Mouse (Mus musculus) limb, embryonic 15.5 days (tissue): ENCODE measurements at regions not wholly inside any gene's neighbourhood (a gene's known extent, or its start where the extent isn't known, plus 50 kb on each side); places are given as distances from the start of the nearest gene placed in this dataset.
A peak's percentile ranks its signal among the peaks of the same experiment; 100 is the strongest.

Source experiments
- ATAC-seq: fragments of 200-750 bp; cut with Nextera tagmentation; 2 replicates; pipeline ENCODE4 v1.8.0; 2017; ENCODE audit warnings: low read depth, moderate TSS enrichment; ENCODE audit not compliant: insufficient number of reproducible peaks, low FRiP score, low TSS enrichment
- H3K27ac ChIP-seq: fragments of 300-500 bp; sonication (generic); 2 replicates; pipeline ENCODE4 v1.5.1; 2015; ENCODE audit warnings: moderate library complexity, mild to moderate bottlenecking, inconsistent platforms
- H3K27me3 ChIP-seq: fragments of 300-500 bp; sonication (generic); 2 replicates; pipeline ENCODE4 v1.6.1; 2015; ENCODE audit warnings: inconsistent platforms
- H3K36me3 ChIP-seq: fragments of 300-500 bp; sonication (generic); 2 replicates; pipeline ENCODE4 v1.6.1; 2015; ENCODE audit warnings: inconsistent platforms
- H3K4me1 ChIP-seq: fragments of 300-500 bp; sonication (generic); 2 replicates; pipeline ENCODE4 v1.6.1; 2015; ENCODE audit warnings: inconsistent platforms
- H3K4me2 ChIP-seq: fragments of 300-500 bp; sonication (generic); 2 replicates; pipeline ENCODE4 v1.6.1; 2015; ENCODE audit warnings: mild to moderate bottlenecking, inconsistent platforms
- H3K4me3 ChIP-seq: fragments of 300-500 bp; sonication (generic); 2 replicates; pipeline ENCODE4 v1.5.1; 2015; ENCODE audit warnings: mild to moderate bottlenecking, inconsistent platforms
- H3K9ac ChIP-seq: fragments of 300-500 bp; sonication (generic); 2 replicates; pipeline ENCODE4 v1.6.1; 2015; ENCODE audit warnings: inconsistent platforms
- H3K9me3 ChIP-seq: fragments of 300-500 bp; sonication (generic); 2 replicates; pipeline ENCODE4 v1.6.1; 2016; ENCODE audit warnings: inconsistent platforms
- WGBS: fragments of 180-500 bp; shearing (Covaris S2); methylation state at CpG from one replicate; pipeline ENCODE4 v1.1.7; 2015; 5-methylcytosine and 5-hydroxymethylcytosine counted together

- no peak overlapping the region for H3K9ac ChIP-seq
- peaks cover 43% of the 10 kb centered on the region for H3K4me1 ChIP-seq
- H3K27ac ChIP-seq, result peak overlapping the region; percentile 12; the same call in 1 of the 2 replicates
- H3K4me3 ChIP-seq, result no peak overlapping the region
- 13% methylated on average over 12 of the region's 12 CpGs for WGBS
- no peaks in the 10 kb centered on the region for H3K36me3 ChIP-seq
- H3K27me3 ChIP-seq, result no peaks in the 10 kb centered on the region
- no peaks in the 10 kb centered on the region for H3K9me3 ChIP-seq
- peak; percentile 45 for ATAC-seq
- no peak overlapping the region for H3K4me2 ChIP-seq
These were observed 246.5 kb downstream of the Tle3 start for GRCm38 (mm10) chr9:61618510-61619249.

GRCm38 (mm10) chr9:61617979-61618378 is 245.8 kb downstream of the Tle3 start:
- H3K4me3 ChIP-seq, result no peak overlapping the region
- H3K27me3 ChIP-seq, result no peaks in the 10 kb centered on the region
- H3K27ac ChIP-seq, result peak overlapping the region; percentile 61; the same call in 1 of the 2 replicates
- H3K9me3 ChIP-seq, result no peaks in the 10 kb centered on the region
- no peak for ATAC-seq
- no peak overlapping the region for H3K9ac ChIP-seq
- no peak overlapping the region for H3K4me2 ChIP-seq
- H3K4me1 ChIP-seq, result peaks cover 41% of the 10 kb centered on the region
- 46% methylated on average over 8 of the region's 8 CpGs for WGBS
- no peaks in the 10 kb centered on the region for H3K36me3 ChIP-seq

DNA sequence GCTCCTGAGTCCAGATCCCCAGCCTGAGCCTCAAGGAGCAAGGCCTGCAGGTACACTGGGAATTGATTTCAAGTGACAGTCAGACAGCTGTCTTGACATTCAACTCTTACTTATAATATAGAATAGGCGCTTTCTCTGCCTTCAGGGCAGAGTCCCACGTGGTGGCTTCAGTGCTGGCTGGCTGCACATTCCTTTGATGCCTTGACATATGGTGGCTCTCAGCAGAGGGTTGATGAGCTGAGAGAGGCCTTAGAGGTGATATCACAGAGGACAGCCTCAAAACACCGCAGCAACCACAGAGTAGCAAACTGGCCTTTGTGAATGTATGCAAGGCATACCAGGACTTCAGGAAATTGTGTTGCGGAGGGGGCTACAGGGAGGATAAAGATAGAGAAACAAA is 243.4 kb downstream of the Tle3 start:
- peaks cover 12% of the 10 kb centered on the region for H3K27me3 ChIP-seq
- no peak overlapping the region for H3K4me3 ChIP-seq
- WGBS, result 44% methylated on average over 4 of the region's 4 CpGs
- H3K27ac ChIP-seq, result no peak overlapping the region
- ATAC-seq, result no peak
- H3K9me3 ChIP-seq, result no peaks in the 10 kb centered on the region
- H3K36me3 ChIP-seq, result no peaks in the 10 kb centered on the region
- no peak overlapping the region for H3K4me2 ChIP-seq
- peaks cover 27% of the 10 kb centered on the region for H3K4me1 ChIP-seq
- no peak overlapping the region for H3K9ac ChIP-seq

DNA sequence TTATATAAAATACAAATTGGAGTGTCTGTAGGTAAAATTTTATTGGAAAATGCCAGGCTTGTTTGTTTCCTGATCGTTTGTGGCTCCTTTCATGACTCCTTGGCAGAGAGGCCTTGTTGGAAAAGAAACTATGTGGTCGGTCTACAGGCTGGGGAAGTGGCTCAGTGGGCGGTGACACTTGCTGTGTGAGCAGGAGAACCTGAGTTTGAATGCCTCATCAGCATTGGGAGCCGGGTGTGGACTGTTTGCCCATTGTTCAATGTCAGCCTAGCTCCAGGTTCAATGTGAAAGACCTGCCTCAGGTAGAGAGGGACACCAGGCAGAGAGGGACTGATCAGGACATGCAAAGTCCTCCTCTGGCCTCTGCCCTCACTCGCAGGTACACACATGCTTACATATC is 235.4 kb downstream of the Tle3 start:
- no peak overlapping the region for H3K4me2 ChIP-seq
- H3K4me1 ChIP-seq, result peaks cover 26% of the 10 kb centered on the region
- no peak for ATAC-seq
- no peak overlapping the region for H3K4me3 ChIP-seq
- H3K27ac ChIP-seq, result no peak overlapping the region
- peaks cover 19% of the 10 kb centered on the region for H3K27me3 ChIP-seq
- 69% methylated on average over 5 of the region's 5 CpGs for WGBS
- H3K9ac ChIP-seq, result no peak overlapping the region
- no peaks in the 10 kb centered on the region for H3K9me3 ChIP-seq
- no peaks in the 10 kb centered on the region for H3K36me3 ChIP-seq

DNA sequence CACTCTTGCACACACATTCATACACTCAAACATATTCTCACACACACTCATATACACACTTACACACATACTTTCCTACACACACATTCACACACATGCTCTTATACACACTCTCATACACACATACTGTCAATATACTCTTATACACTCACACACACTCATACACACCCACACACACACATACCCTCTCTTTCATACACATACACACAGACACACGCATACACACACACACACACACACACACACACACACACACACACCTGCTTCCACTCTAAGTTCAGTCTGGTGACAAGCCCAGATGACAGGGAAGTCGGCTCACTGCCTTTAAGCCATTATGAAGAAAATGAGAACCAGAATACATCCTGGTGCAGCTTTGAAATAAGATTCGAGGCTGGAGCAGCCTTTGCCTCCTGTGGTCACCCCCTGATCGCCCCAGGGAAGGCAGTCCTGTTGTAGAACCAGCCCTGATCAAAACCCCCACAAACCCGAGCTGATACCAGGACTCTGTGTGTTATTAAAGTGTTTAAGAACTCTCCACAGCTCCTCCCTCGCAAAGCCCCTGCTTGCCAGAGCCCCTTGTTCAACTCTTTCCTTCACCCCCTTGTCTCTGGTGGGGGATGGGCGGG is 230.3 kb downstream of the Tle3 start:
- no peak overlapping the region for H3K9ac ChIP-seq
- H3K36me3 ChIP-seq, result no peaks in the 10 kb centered on the region
- H3K4me2 ChIP-seq, result no peak overlapping the region
- 0 out of 2 replicates have a peak, but pooled peaks cover 4% of the 10 kb centered on the region for H3K27me3 ChIP-seq
- no peaks in the 10 kb centered on the region for H3K9me3 ChIP-seq
- no peak for ATAC-seq
- WGBS, result 24% methylated on average over 7 of the region's 7 CpGs
- H3K4me3 ChIP-seq, result no peak overlapping the region
- peaks cover 27% of the 10 kb centered on the region for H3K4me1 ChIP-seq
- no peak overlapping the region for H3K27ac ChIP-seq

DNA sequence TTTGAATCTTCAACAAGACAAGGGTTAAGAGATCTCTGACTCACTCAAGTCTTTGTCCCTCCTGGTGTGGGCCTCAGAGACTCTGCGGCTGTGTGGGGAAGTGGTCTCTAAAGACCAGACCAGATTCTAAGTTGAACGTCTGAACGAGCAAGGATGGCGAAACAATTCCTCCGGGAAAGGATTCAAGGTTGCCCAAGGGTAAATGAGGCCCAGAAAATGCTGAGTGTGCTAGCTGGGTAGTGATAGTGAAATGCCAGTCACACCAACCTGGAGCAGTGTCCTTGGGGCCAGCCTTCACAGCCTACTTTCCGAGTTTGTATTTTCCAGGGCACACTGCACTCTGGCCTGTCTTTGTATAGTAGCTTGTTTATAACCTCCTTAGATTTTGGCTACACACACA is 229.7 kb downstream of the Tle3 start:
- Histone ChIP-seq H3K4me3 (no peak overlapping the region), H3K9ac (no peak overlapping the region), H3K36me3 (no peaks in the 10 kb centered on the region), H3K27me3 (0 out of 2 replicates have a peak, but pooled peaks cover 4% of the 10 kb centered on the region), H3K27ac (no peak overlapping the region), H3K9me3 (no peaks in the 10 kb centered on the region), H3K4me1 (peaks cover 32% of the 10 kb centered on the region), H3K4me2 (no peak overlapping the region)
- no peak for ATAC-seq
- 59% methylated on average over 6 of the region's 6 CpGs for WGBS

DNA sequence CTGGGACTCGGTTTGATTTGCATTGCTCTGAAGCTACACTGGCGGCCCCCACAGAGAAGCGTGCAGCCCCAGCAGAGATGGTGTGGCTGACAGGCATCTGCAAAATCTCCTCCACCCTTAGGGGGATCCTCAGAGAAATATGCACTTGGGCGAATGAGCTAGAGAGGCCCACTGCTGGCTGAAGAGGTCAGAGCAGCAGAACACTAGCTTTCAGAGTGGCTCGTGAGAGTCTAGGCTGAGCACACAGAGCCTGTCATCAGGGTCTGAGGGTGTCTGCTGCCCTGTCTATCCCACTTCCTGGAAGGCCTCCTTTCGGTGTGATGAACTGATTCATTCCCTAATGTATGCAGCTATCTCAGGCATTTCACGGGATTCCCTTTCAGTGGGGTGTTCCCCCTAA is 225.1 kb downstream of the Tle3 start:
- 24% methylated on average over 7 of the region's 7 CpGs for WGBS
- ATAC-seq, result no peak
- Histone ChIP-seq H3K27ac (peak overlapping the region; percentile 43; the same call in 1 of the 2 replicates), H3K27me3 (no peaks in the 10 kb centered on the region), H3K4me3 (no peak overlapping the region), H3K4me2 (no peak overlapping the region), H3K4me1 (peaks cover 15% of the 10 kb centered on the region), H3K9ac (no peak overlapping the region), H3K9me3 (no peaks in the 10 kb centered on the region), H3K36me3 (no peaks in the 10 kb centered on the region)

DNA sequence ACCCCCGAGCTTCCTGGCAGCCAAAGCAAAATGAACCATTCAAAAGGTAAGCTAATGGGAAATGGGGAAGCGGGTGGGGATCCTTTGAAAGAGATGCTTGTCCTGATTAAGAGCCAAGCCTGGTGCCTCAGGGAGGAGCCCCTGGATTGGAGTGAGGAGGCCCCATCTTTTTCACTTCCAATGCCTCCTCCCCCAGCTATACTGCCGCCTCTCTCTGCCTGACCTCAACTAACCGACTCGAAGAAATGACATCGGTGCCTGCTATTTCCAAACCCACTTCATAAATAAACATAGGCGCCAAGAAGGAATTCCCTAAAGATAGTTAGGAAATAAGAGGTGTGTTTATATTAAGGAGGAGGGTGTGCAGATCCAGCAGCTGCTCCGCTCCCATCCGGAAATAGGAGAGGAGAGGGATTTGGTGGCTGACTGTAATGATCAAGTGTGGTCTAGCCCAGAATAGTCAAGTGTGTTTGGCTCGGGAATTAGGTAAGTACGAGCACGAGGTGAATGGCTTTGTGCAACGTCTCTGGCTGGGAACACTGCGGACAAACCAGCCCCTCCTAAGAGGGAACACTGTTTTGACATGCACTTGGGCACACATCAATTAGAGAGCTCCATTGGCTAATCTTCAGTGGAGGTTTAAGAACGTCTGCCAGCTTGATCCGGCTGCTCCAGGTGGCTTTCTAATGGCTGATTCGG is 224.4 kb downstream of the Tle3 start:
- ATAC-seq, result no peak
- no peaks in the 10 kb centered on the region for H3K9me3 ChIP-seq
- H3K9ac ChIP-seq, result no peak overlapping the region
- peak overlapping the region; percentile 43; the same call in 1 of the 2 replicates for H3K27ac ChIP-seq
- no peaks in the 10 kb centered on the region for H3K27me3 ChIP-seq
- H3K4me2 ChIP-seq, result no peak overlapping the region
- no peak overlapping the region for H3K4me3 ChIP-seq
- WGBS, result 34% methylated on average over 17 of the region's 17 CpGs
- peaks cover 15% of the 10 kb centered on the region for H3K4me1 ChIP-seq
- no peaks in the 10 kb centered on the region for H3K36me3 ChIP-seq

- WGBS, result 57% methylated on average over 9 of the region's 9 CpGs
- no peak overlapping the region for H3K4me2 ChIP-seq
- ATAC-seq, result no peak
- no peaks in the 10 kb centered on the region for H3K9me3 ChIP-seq
- H3K27me3 ChIP-seq, result no peaks in the 10 kb centered on the region
- no peaks in the 10 kb centered on the region for H3K36me3 ChIP-seq
- peaks cover 15% of the 10 kb centered on the region for H3K4me1 ChIP-seq
- H3K4me3 ChIP-seq, result no peak overlapping the region
- no peak overlapping the region for H3K27ac ChIP-seq
- H3K9ac ChIP-seq, result no peak overlapping the region
These were observed 223.2 kb downstream of the Tle3 start for GRCm38 (mm10) chr9:61595170-61595967.

DNA sequence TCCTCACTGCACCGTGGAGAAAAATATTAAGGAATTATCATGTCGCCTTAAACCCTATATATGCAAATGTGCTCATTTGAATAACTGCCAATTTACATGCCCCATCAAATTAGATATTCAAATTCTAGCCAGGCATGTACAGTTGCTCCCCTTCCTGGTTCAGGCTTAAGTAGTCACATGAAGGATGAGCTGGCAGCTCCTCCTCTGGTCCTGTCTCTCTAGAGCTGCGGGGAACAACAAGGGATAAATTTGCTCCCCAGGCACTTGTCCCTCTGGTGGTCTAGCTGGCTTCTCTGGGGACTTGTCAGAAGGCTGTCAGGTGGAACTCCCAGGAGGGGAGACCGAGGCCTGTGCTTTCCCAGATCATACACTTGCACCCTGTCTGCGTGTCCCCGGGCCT is 221.8 kb downstream of the Tle3 start:
- 79% methylated on average over 6 of the region's 6 CpGs for whole genome bisulfite sequencing
- H3K27me3 ChIP-seq, result no peaks in the 10 kb centered on the region
- no peak overlapping the region for H3K27ac ChIP-seq
- no peak for ATAC-seq
- no peak overlapping the region for H3K4me2 ChIP-seq
- H3K36me3 ChIP-seq, result no peaks in the 10 kb centered on the region
- no peaks in the 10 kb centered on the region for H3K9me3 ChIP-seq
- H3K4me1 ChIP-seq, result peaks cover 15% of the 10 kb centered on the region
- no peak overlapping the region for H3K4me3 ChIP-seq
- no peak overlapping the region for H3K9ac ChIP-seq

DNA sequence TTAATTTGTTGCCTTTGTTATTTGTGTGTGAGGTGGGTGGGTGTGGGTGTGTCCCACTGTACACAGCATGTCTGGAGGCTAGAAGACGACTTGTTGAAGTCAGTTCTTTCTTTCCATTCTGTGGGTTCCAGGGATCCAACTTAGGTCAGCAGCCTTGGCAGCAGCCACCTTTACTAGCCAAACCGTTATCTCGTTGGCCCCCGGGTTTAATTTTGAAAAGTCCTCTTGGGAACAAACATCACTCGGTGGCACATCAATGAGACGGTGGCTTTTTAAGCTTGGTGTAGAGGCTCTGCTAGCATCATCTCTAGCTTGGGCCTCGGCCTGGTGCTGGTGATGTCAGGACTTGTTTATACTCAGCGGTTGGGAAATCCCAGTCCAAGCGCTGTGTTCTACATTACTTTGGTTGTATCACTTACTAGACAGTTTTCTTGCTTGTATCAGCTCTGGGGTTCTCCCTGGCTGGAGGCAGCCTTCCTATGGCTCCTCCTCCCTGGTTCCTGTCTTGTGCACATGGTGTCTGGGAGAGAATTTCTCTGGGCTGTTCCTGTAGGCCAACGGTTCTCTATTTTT is 217.6 kb downstream of the Tle3 start:
- 81% methylated on average over 10 of the region's 10 CpGs for WGBS
- no peak for ATAC-seq

More for the DNA sequence above, 217.6 kb downstream of the Tle3 start:
- Histone ChIP-seq H3K27me3 (no peaks in the 10 kb centered on the region), H3K4me2 (no peak overlapping the region), H3K9ac (no peak overlapping the region), H3K9me3 (no peaks in the 10 kb centered on the region), H3K4me1 (no peaks in the 10 kb centered on the region), H3K36me3 (no peaks in the 10 kb centered on the region), H3K4me3 (no peak overlapping the region), H3K27ac (no peak overlapping the region)
